Mouse (Mus musculus): ENCODE data around the gene Olfr894. TPM values are rescaled to one million over a fixed set of nuclear protein-coding genes. Genes with fewer than 3 reads are reported as not detected.
"Not testable (repeated sequence)": the region's sequence is repeated elsewhere in the genome, so short reads cannot be mapped to it uniquely, and the experiment has no call there.

Gene Olfr894
- not detected for total RNA-seq (2021)

DNA sequence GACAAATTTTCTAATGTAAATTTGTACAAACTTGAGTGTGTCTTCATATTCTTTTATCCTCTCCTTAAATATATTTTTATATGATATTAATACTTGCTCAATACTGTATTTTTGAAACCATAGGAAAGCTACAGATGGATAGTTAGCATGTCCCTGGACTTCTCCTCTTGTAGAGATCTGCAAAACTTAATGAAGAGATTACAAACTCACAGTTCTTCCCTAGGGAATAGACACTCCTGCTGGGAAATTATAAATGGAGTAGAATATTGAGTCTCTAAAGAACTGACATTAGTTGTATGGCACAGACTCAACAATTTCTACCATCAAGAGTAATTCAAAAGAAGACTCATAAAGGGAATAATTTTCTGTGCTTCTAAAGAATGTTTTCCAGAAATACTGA, at the start of gene Olfr894:
TSS of gene Olfr894 (plus strand) at position 301 of the 400 bp plus-strand sequence.
- DNase-seq = no peak
- intact Hi-C loops (cut with DNase I) = no loop called here

DNA sequence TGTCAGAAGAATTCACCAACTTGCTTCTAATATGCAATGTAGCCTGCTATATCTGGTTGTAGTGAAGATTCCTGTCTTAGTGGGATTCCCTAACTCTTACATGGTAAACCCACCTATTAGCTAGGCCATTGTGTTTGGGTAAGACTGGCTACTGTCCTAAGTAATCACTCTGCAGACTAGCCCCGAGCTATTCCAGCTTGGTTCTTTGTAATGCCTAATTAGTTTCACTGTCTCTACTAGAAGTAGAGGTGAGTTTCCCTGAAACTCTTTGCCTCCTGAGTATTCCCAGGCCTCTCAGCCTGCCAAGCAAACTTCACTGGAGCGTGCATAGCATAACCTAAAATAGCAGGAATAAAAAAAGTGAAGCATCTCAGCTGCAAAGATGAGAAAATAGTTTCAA, 49.5 kb upstream of the Olfr894 start:
- DNase-seq; intact Hi-C loops (cut with DNase I): not testable (repeated sequence)

DNA sequence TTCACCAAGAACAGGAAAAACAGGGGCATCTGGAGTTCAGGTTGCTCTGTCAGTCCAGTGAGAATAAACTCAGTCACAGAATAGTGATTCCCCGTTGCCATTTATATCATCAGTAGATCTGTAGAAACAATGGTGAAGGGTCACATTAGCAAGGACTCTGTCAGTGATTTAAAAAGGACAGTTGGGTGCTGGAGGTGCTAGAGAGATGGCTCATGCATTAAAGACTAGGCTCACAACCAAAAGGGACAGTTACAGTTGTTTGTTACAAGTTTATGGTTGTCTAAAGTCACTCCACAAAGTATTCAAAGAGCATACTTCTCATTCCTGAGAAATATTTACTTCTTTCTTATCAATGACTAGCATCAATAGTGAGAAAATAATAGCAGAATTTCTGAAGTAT, 37.1 kb upstream of the Olfr894 start, which contains the start of gene Olfr891:
TSS of gene Olfr891 (minus strand) at position 101 of the 400 bp plus-strand sequence.
- intact Hi-C loops (cut with DNase I) = no loop called here
- DNase-seq = no peak

DNA sequence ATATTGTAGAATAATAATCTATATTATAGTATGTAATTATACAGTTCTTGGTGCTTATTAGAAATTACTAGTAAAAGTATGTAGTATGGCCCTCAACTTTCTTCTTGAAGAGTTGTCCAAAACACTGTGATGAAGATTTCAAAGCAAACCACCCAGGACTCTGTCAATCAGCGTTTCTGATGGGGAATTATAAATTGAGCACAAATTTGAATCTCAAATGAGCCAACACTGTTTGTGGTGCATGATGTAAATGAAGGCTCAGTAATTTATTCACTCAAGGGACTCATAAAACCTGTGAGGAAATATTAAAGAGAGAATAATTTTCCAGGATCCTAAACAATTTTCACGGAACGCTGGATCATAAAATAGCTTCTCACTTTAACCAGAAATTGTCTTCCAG, 9.8 kb upstream of the Olfr894 start, which contains the start of gene Olfr893:
TSS of gene Olfr893 (plus strand) at position 301 of the 400 bp plus-strand sequence.
- DNase-seq = no peak
- intact Hi-C loops (cut with DNase I) = no loop called here

DNA sequence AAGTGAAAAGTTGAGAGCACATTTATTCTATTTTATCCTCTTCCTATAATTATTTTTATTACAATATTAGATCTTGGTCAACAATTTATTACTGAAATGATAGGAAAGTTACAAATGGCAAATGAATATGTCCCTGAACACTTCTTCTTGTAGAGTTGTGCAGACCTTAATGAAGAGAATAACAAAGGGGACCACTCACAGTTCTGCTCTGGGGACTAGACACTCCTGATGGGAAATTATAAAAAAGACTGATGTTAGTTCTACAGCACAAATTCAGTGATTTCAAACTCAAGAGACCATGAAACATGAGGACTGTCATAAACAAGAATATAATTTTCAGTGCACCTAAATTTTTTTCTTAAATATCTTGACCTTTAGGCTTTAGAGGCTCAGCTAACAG, 34.6 kb downstream of the Olfr894 start, which contains the start of gene Olfr143:
TSS of gene Olfr143 (plus strand) at position 301 of the 400 bp plus-strand sequence.
- intact Hi-C loops (cut with DNase I) = no loop called here
- no peak for DNase-seq

DNA sequence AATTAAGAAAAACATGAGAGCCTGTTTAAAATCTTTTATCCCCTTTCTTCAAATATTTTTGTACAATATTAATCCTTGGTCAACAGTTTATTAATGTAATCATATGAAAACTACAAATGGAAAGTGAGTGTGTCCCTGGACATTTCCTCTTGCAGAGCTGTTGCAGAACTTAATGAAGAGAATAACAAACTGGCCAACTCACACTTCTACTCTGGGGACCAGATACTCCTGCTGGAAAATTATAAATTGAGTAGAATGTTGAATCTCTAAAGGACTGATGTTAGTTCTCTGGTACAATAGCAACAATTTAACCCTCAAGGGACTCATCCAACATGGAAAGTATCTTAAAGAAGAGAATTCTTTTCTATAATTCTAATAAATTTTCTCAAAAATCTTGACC, 49.7 kb downstream of the Olfr894 start, which contains the start of gene Olfr895:
TSS of gene Olfr895 (plus strand) at position 301 of the 400 bp plus-strand sequence.
- intact Hi-C loops (cut with DNase I) = no loop called here
- no peak for DNase-seq

Other genes starting within 250 kb of the Olfr894 start
- gene Olfr881, start 226.2 kb upstream of the Olfr894 start, total RNA-seq (2021) = not detected
- gene Olfr883, start 192.2 kb upstream of the Olfr894 start, total RNA-seq (2021) = not detected
- not detected for gene Olfr884, start 171.5 kb upstream of the Olfr894 start, total RNA-seq (2021)
- not detected for gene Olfr885, start 156.7 kb upstream of the Olfr894 start, total RNA-seq (2021)
- not detected for gene Olfr887, start 134.0 kb upstream of the Olfr894 start, total RNA-seq (2021)
- not detected for gene Olfr888, start 109.9 kb upstream of the Olfr894 start, total RNA-seq (2021)
- not detected for gene Olfr889, start 102.9 kb upstream of the Olfr894 start, total RNA-seq (2021)
- gene Olfr890, start 75.5 kb upstream of the Olfr894 start, total RNA-seq (2021) = not detected
- not detected for gene Olfr891, start 37.2 kb upstream of the Olfr894 start, total RNA-seq (2021)
- gene Olfr893, start 9.7 kb upstream of the Olfr894 start, total RNA-seq (2021) = not detected
- not detected for gene Olfr143, start 34.7 kb downstream of the Olfr894 start, total RNA-seq (2021)
- gene Olfr895, start 49.8 kb downstream of the Olfr894 start, total RNA-seq (2021) = not detected
- gene Olfr896-ps1, start 73.1 kb downstream of the Olfr894 start, total RNA-seq (2021) = not detected
- not detected for gene Olfr25, start 111.0 kb downstream of the Olfr894 start, total RNA-seq (2021)
- gene Olfr898, start 130.4 kb downstream of the Olfr894 start, total RNA-seq (2021) = not detected
- gene Olfr250, start 148.8 kb downstream of the Olfr894 start, total RNA-seq (2021) = not detected
- gene Olfr251, start 159.0 kb downstream of the Olfr894 start, total RNA-seq (2021) = not detected
- not detected for gene Olfr147, start 183.6 kb downstream of the Olfr894 start, total RNA-seq (2021)
- gene Olfr901, start 211.4 kb downstream of the Olfr894 start, total RNA-seq (2021) = not detected
- not detected for gene Olfr902, start 229.6 kb downstream of the Olfr894 start, total RNA-seq (2021)
- gene Olfr904, start 245.1 kb downstream of the Olfr894 start, total RNA-seq (2021) = not detected

Data from left cerebral cortex, postnatal 4 days (tissue).